9 mouse cellular contexts compared by ENCODE assay signal in genomic region chr7:38174321-38175148, GRCm38 (mm10). TPM values are rescaled to one million over a fixed set of nuclear protein-coding genes. Genes with fewer than 3 reads are reported as not detected.
DNase-seq lines count a peak whose midpoint lies in the region; ATAC-seq and TF ChIP-seq lines count a peak whose summit lies in the region.
"Had no signal": no experiment of that assay in that cellular context is flagged by ENCODE, and none has a peak within 500 bp of the region (broad histone marks: within the 10 kb centered on the region; RNA-seq: fewer than 3 reads in every experiment).

No protein-coding gene starts in this region.

- H3K9ac ChIP-seq in kidney, embryonic 15.5 days, result peak overlapping the region; percentile 35
- H3K9ac ChIP-seq in heart, postnatal 0 days (replicated peaks; ENCODE audit: low read depth, low read length), result 0 out of 2 replicates have a peak overlapping the region, but pooled peaks have one; percentile 28

- no peak for DNase-seq in kidney, postnatal 25 days
- peak; percentile 76 for DNase-seq in embryo, embryonic 11 days
- DNase-seq in heart, postnatal 0 days (ENCODE audit: low spot score), result no peak
- DNase-seq in left cerebral cortex, postnatal 4 days, result peak; percentile 27
- DNase-seq in naive thymus-derived CD4-positive, alpha-beta T cell, adult 2 months (ENCODE audit: low read depth), result peak; percentile 32
- peak; percentile 40 to 52 for DNase-seq in thymus, postnatal 36 days
- no peak for DNase-seq in c-Kit-positive CD71-positive TER-119-positive erythroid progenitor cells, embryonic 14.5 days (ENCODE audit: low spot score)

- peak overlapping the region; percentile 74 for H3K4me2 ChIP-seq in kidney, embryonic 15.5 days
- peak overlapping the region; percentile 63 for H3K4me2 ChIP-seq in heart, postnatal 0 days (ENCODE audit: low read depth, low read length)

- no peak for TF ChIP-seq EP300 in heart, postnatal 0 days (IDR thresholded peaks at IDR 0.05; ENCODE audit: low read depth)

- peak overlapping the region; percentile 40 for H3K4me3 ChIP-seq in kidney, embryonic 15.5 days (replicated peaks)
- peak overlapping the region; percentile 37 for H3K4me3 ChIP-seq in heart, postnatal 0 days (ENCODE audit: low read depth, low read length)

- H3K27me3 ChIP-seq in kidney, embryonic 15.5 days, result peaks cover 22% of the 10 kb centered on the region; the same call in 1 of the 2 replicates
- peaks cover 11% of the 10 kb centered on the region; the same call in 1 of the 2 replicates for H3K27me3 ChIP-seq in heart, postnatal 0 days (ENCODE audit: control insufficient read depth, insufficient read depth, low read length)

- peak; percentile 49 for ATAC-seq in kidney, embryonic 15.5 days (replicated peaks; ENCODE audit: low FRiP score)
- ATAC-seq in heart, postnatal 0 days (ENCODE audit: insufficient read depth, low read depth), result peak; percentile 47; the same call in 1 of the 2 replicates

- no peaks in the 10 kb centered on the region for H3K36me3 ChIP-seq in kidney, embryonic 15.5 days
- no peaks in the 10 kb centered on the region for H3K36me3 ChIP-seq in heart, postnatal 0 days (replicated peaks; ENCODE audit: control insufficient read depth, insufficient read depth, low read length)

- intact Hi-C loops in left cerebral cortex, postnatal 4 days (cut with DNase I), result no loop called here

- TF ChIP-seq CTCF in heart, postnatal 0 days (IDR thresholded peaks at IDR 0.05; ENCODE audit: low read depth), result no peak

- H3K4me1 ChIP-seq in kidney, embryonic 15.5 days, result peaks cover 11% of the 10 kb centered on the region
- H3K4me1 ChIP-seq in heart, postnatal 0 days (ENCODE audit: control insufficient read depth, insufficient read depth), result no peaks in the 10 kb centered on the region

- no peak overlapping the region for H3K27ac ChIP-seq in kidney, embryonic 15.5 days
- no peak overlapping the region for H3K27ac ChIP-seq in heart, postnatal 0 days (ENCODE audit: low read depth)
- H3K27ac ChIP-seq: macrophage had no signal

- no peaks in the 10 kb centered on the region for H3K9me3 ChIP-seq in kidney, embryonic 15.5 days (replicated peaks)
- H3K9me3 ChIP-seq in heart, postnatal 0 days (replicated peaks; ENCODE audit: control insufficient read depth, low read length), result no peaks in the 10 kb centered on the region

- WGBS in kidney, embryonic 15.5 days, result 13% methylated on average over 31 of the region's 31 CpGs
- WGBS in heart, postnatal 0 days, result 14% methylated on average over 31 of the region's 31 CpGs

RNA-seq across cellular contexts. Expression of gene 1600014C10Rik, which starts 8.5 kb away (rescaled TPM):
- polyA plus RNA-seq in kidney, embryonic 15.5 days (2015; fragmentation: Nextera tagmentation; extraction: Ambion mirVana), result 14.5 and 17.4 TPM in 2 replicates
- 15.9 and 17.5 TPM in 2 replicates for total RNA-seq in heart, postnatal 0 days (2014; rRNA removed; ENCODE audit: low replicate concordance)
- 16.5 and 19.1 TPM in 2 replicates for polyA plus RNA-seq in heart, postnatal 0 days (2015; fragmentation: Nextera tagmentation; extraction: Ambion mirVana)
- 10 to 100 TPM; 15.5 to 16.5 TPM for total RNA-seq in left cerebral cortex, postnatal 4 days (2021)

RNA-seq across cellular contexts. Expression of gene Plekhf1, which starts 53.3 kb away (rescaled TPM):
- 5.0 and 5.4 TPM in 2 replicates for polyA plus RNA-seq in kidney, embryonic 15.5 days (2015; fragmentation: Nextera tagmentation; extraction: Ambion mirVana)
- total RNA-seq in heart, postnatal 0 days (2014; rRNA removed; ENCODE audit: low replicate concordance), result 6.3 and 17.5 TPM in 2 replicates
- 6.6 and 8.6 TPM in 2 replicates for polyA plus RNA-seq in heart, postnatal 0 days (2015; fragmentation: Nextera tagmentation; extraction: Ambion mirVana)
- total RNA-seq in left cerebral cortex, postnatal 4 days (2021), result under 1 TPM; 0.38 to 0.44 TPM

Comparison
In these comparisons a context has a peak if more than half of its experiments do, and no peak if none do; other contexts are left out.
1. DNase-seq: peak in embryo, embryonic 11 days (single experiment), left cerebral cortex, postnatal 4 days (single experiment), naive thymus-derived CD4-positive, alpha-beta T cell, adult 2 months (single experiment) and thymus, postnatal 36 days (2 of 2); none in kidney, postnatal 25 days (0 of 2), heart, postnatal 0 days (single experiment) and c-Kit-positive CD71-positive TER-119-positive erythroid progenitor cells, embryonic 14.5 days (single experiment).